10 mouse cellular contexts compared by ENCODE assay signal in the genomic region with DNA sequence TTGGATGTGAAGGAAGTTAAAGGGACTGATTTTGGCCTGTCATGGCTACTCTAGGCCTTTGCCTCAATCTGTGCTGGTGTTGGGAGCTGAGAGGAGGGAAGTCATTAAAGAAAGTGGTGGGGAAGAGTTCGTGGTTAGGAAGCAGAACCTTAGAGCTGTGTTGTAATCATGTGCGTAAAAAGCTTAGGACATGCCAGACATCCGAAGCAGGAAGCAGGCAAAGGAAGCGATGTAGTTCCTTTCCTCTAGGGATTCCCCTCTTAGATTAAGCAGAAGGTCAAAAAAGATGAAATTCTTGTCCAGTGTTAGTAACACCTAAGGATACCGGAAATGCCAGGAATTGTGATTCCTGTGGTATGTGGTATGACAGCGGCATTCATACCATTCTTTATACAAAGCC. TPM values are rescaled to one million over a fixed set of nuclear protein-coding genes. Genes with fewer than 3 reads are reported as not detected.
DNase-seq lines count a peak whose midpoint lies in the region; ATAC-seq and TF ChIP-seq lines count a peak whose summit lies in the region.
"Had no signal": no experiment of that assay in that cellular context is flagged by ENCODE, and none has a peak within 500 bp of the region (broad histone marks: within the 10 kb centered on the region; RNA-seq: fewer than 3 reads in every experiment).

No protein-coding gene starts in this region.

- H3K4me1 ChIP-seq in liver, embryonic 15.5 days (replicated peaks) = peaks cover 12% of the 10 kb centered on the region; the same call in 1 of the 2 replicates
- H3K4me1 ChIP-seq in small intestine, adult 2 months (ENCODE audit: control insufficient read depth, insufficient read depth, insufficient read length, low read length) = no peaks in the 10 kb centered on the region

- H3K9ac ChIP-seq in liver, embryonic 15.5 days = no peak overlapping the region

- H3K27me3 ChIP-seq in liver, embryonic 15.5 days = no peaks in the 10 kb centered on the region
- H3K27me3 ChIP-seq in small intestine, adult 2 months (ENCODE audit: control insufficient read depth, insufficient read depth, low read length) = no peaks in the 10 kb centered on the region

- H3K36me3 ChIP-seq in liver, embryonic 15.5 days (replicated peaks) = peaks cover 54% of the 10 kb centered on the region
- peaks cover 39% of the 10 kb centered on the region for H3K36me3 ChIP-seq in small intestine, adult 2 months (ENCODE audit: control insufficient read depth, insufficient read depth, low read length)

- WGBS in liver, embryonic 15.5 days (ENCODE audit: insufficient replicate concordance) = 70% methylated on average over 6 of the region's 6 CpGs
- 75% methylated on average over 6 of the region's 6 CpGs for WGBS in small intestine, adult 2 months

- H3K4me2 ChIP-seq in liver, embryonic 15.5 days = no peak overlapping the region

- no peak overlapping the region for H3K4me3 ChIP-seq in liver, embryonic 15.5 days (replicated peaks)
- no peak overlapping the region for H3K4me3 ChIP-seq in small intestine, adult 2 months (ENCODE audit: low read depth, low read length)

- peak; percentile 57 to 75 for DNase-seq in heart, adult 9 months (ENCODE audit: low spot score in 2 of 2)
- DNase-seq in heart, postnatal 36 days = no peak
- DNase-seq in spleen, postnatal 36 days (ENCODE audit: low spot score in 2 of 2) = peak; percentile 12 to 33
- no peak for DNase-seq in spleen, postnatal 14 days (ENCODE audit: low spot score in 2 of 2)
- DNase-seq in ovary, postnatal 14 days (ENCODE audit: low spot score) = no peak
- DNase-seq in spleen, adult 12 weeks (ENCODE audit: low spot score) = no peak
- DNase-seq: right cerebral cortex, postnatal 14 days had no signal

- no peak for ATAC-seq in liver, embryonic 15.5 days (ENCODE audit: insufficient read depth)
- ATAC-seq: CD4-positive, CD25-positive, alpha-beta regulatory T cell, adult 4 months had no signal

- H3K27ac ChIP-seq in liver, embryonic 15.5 days (replicated peaks) = 0 out of 2 replicates have a peak overlapping the region, but pooled peaks have one; percentile 6
- peak overlapping the region; percentile 32 for H3K27ac ChIP-seq in small intestine, adult 2 months (ENCODE audit: insufficient read depth, low read depth, low read length)

- no peak for TF ChIP-seq POLR2A in small intestine, adult 2 months (IDR thresholded peaks at IDR 0.05; ENCODE audit: low read depth, low read length)

- intact Hi-C loops in heart, postnatal 36 days (cut with DNase I) = loop anchor here (5.0 to 10.0 kb wide), 2 partner anchors 299 to 466 kb away; no protein-coding TSS in a partner anchor

- H3K9me3 ChIP-seq in liver, embryonic 15.5 days (replicated peaks) = no peaks in the 10 kb centered on the region

- no peak for TF ChIP-seq CTCF in small intestine, adult 2 months (IDR thresholded peaks at IDR 0.05; ENCODE audit: extremely low read depth, insufficient read length, insufficient replicate concordance, low read depth, low read length)

RNA-seq across cellular contexts. Expression of a gene that starts 9.2 kb away (rescaled TPM):
- 100 to 1,000 TPM; 100 to 106 TPM for total RNA-seq in heart, postnatal 36 days (2021)
- polyA plus RNA-seq in liver, embryonic 15.5 days (2015; fragmentation: Nextera tagmentation; extraction: Ambion mirVana) = 5.7 and 6.1 TPM in 2 replicates
- 7.4 and 11.1 TPM in 2 replicates for polyA plus RNA-seq in small intestine, adult 2 months (2012; rRNA removed)

RNA-seq across cellular contexts. Expression of a gene that starts 26.3 kb away (rescaled TPM):
- 100 to 1,000 TPM; 158 to 175 TPM for total RNA-seq in heart, postnatal 36 days (2021)
- polyA plus RNA-seq in liver, embryonic 15.5 days (2015; fragmentation: Nextera tagmentation; extraction: Ambion mirVana) = 162 and 163 TPM in 2 replicates
- polyA plus RNA-seq in small intestine, adult 2 months (2012; rRNA removed) = 140 and 226 TPM in 2 replicates

RNA-seq across cellular contexts. Expression of a gene that starts 59.9 kb away (rescaled TPM):
- 1 to 10 TPM; 2.3 to 2.9 TPM for total RNA-seq in heart, postnatal 36 days (2021)
- 0.08 and 0.12 TPM in 2 replicates for polyA plus RNA-seq in liver, embryonic 15.5 days (2015; fragmentation: Nextera tagmentation; extraction: Ambion mirVana)
- 0.05 and 0.06 TPM in 2 replicates for polyA plus RNA-seq in small intestine, adult 2 months (2012; rRNA removed)

Comparison
In these comparisons a context has a peak if more than half of its experiments do, and no peak if none do; other contexts are left out.
1. DNase-seq: peak in heart, adult 9 months (2 of 2) and spleen, postnatal 36 days (2 of 2); none in heart, postnatal 36 days (0 of 2), spleen, postnatal 14 days (0 of 2), ovary, postnatal 14 days (single experiment) and spleen, adult 12 weeks (single experiment).